Mouse (Mus musculus) midbrain, embryonic 11.5 days (tissue): Measurements from ENCODE around the gene Ccdc88c. TPM values are rescaled to one million over a fixed set of nuclear protein-coding genes. Genes with fewer than 3 reads are reported as not detected.

Source experiments
- ATAC-seq: fragments of 200-750 bp; cut with Nextera tagmentation; 2 replicates; pipeline ENCODE4 v1.8.0; 2017; ENCODE audit warnings: moderate TSS enrichment, moderate library complexity; ENCODE audit not compliant: low FRiP score
- DNase-seq: peaks from one replicate; pipeline ENCODE4 v3.0.0; 2015; ENCODE audit warnings: low spot score; ENCODE audit errors: missing footprints
- H3K27ac ChIP-seq: fragments of 300-500 bp; sonication (generic); 2 replicates; pipeline ENCODE4 v1.5.1; 2014; ENCODE audit warnings: low read depth, low read length
- H3K27me3 ChIP-seq: fragments of 300-500 bp; sonication (generic); 2 replicates; pipeline ENCODE4 v1.6.1; 2014; ENCODE audit warnings: mild to moderate bottlenecking, low read length, moderate library complexity, mixed read lengths; ENCODE audit not compliant: control insufficient read depth, insufficient read depth
- H3K36me3 ChIP-seq: fragments of 300-500 bp; sonication (generic); 2 replicates; pipeline ENCODE4 v1.6.1; 2014; ENCODE audit warnings: mild to moderate bottlenecking, low read length, moderate library complexity, mixed read lengths; ENCODE audit not compliant: control insufficient read depth, insufficient read depth
- H3K4me1 ChIP-seq: fragments of 300-500 bp; sonication (generic); 2 replicates; pipeline ENCODE4 v1.6.1; 2014; ENCODE audit warnings: low read length; ENCODE audit not compliant: control insufficient read depth, insufficient read depth
- H3K4me2 ChIP-seq: fragments of 300-500 bp; sonication (generic); 2 replicates; pipeline ENCODE4 v1.6.1; 2014; ENCODE audit warnings: mild to moderate bottlenecking, moderate library complexity
- H3K4me3 ChIP-seq: fragments of 300-500 bp; sonication (generic); 2 replicates; pipeline ENCODE4 v1.5.1; 2014; ENCODE audit warnings: low read depth, low read length
- H3K9ac ChIP-seq: fragments of 300-500 bp; sonication (generic); 2 replicates; pipeline ENCODE4 v1.6.1; 2014; ENCODE audit warnings: low read length
- H3K9me3 ChIP-seq: fragments of 300-500 bp; sonication (generic); 2 replicates; pipeline ENCODE4 v1.6.1; 2016; ENCODE audit warnings: low read length; ENCODE audit not compliant: control insufficient read depth
- WGBS: fragments of 180-500 bp; shearing (Covaris S2); extraction: QIAGEN DNeasy Blood & Tissue Kit; methylation state at CpG from one replicate; pipeline ENCODE4 v1.1.7; 2014; 5-methylcytosine and 5-hydroxymethylcytosine counted together
- polyA plus RNA-seq: library from polyadenylated mRNA; unstranded; fragments of >200 nt; fragmentation: Nextera tagmentation; extraction: Ambion mirVana; gene quantifications from 2 replicates; pipeline ENCODE4 v1.2.1, GENCODE M21; 2014

Ccdc88c gene
- polyA plus RNA-seq, 1 experiment from 2014 or later, result 11.0 TPM

DNA sequence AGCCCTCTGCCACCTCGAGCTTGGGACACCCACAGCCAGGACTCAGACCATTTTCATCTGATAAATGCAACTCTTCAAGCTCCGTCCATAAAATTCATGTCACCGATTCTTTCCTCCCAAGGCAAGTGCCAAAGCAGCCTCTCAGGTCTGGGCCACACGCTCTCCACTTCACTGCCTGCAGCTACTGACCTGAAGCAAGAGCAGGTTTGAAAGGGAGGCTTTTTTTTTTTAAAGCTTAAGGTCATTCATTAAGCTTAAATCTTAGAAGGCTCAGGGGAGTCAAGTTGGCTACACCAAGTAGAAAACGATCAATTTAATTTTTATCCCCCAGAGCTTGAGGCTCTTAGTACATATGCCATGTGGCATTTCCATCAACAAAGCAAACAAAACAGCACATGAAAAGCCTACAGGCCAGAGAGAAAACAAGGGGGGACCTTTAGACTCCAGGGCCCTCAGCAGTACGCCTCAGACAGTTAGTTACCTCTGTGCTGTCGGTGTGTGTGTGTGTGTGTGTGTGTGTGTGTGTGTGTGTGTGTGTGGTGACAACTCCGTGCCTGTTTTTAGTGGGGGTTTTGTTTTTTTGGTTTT is 15.7 kb downstream of the Ccdc88c start:
- Histone ChIP-seq H3K36me3 (no peaks in the 10 kb centered on the region), H3K9ac (0 out of 2 replicates have a peak overlapping the region, but pooled peaks have one; percentile 20), H3K27ac (no peak overlapping the region), H3K9me3 (no peaks in the 10 kb centered on the region), H3K4me2 (no peak overlapping the region), H3K4me3 (no peak overlapping the region), H3K4me1 (peaks cover 29% of the 10 kb centered on the region), H3K27me3 (no peaks in the 10 kb centered on the region)
- peak; percentile 85 for DNase-seq
- whole genome bisulfite sequencing, result 48% methylated on average over 8 of the region's 8 CpGs
- no peak for ATAC-seq

DNA sequence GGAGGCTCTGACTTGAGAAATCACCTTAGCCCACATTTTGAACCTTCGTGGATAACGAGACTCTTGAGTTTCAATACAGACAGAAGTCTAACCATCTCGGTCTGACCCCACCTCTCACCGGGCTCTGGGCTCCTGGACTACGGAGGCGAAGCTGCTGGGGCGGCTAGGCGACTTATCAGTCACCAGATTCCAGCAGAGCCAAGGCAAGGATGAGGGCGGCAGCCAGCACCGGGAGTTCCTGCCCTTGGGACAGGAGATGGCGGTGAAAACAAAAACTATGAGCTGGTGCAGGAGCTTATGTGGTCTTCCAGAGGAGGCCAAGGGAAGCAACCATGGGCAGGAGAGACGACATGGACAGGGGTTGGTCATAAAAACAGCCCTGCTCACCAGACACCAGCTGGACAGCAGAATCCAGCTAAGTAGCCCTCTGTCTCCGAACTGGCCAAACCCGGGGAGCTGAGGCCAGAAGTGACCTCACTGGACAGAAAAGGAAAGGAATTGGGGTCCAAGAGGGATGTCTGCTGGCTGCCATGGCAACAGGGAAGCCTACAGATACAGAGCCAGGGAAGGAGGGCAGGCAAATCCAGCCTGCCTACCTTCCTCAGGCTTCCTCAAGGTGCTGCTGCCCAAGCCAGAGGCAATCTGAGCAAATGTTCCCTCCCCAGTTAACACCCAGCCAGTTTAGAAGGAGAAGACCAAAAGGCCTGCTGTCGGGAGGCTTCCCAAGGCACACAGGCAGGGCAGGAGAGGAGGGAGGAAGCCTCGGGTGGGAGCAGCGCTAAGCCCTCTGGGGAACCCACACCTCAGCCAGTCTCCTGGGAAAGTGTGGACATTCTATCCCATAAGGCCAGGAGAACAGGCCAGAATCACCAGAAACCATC is 16.4 kb downstream of the Ccdc88c start:
- 36% methylated on average over 17 of the region's 17 CpGs for WGBS
- Histone ChIP-seq H3K36me3 (no peaks in the 10 kb centered on the region), H3K9ac (peak overlapping the region; percentile 20; the same call in 1 of the 2 replicates), H3K4me3 (no peak overlapping the region), H3K27ac (no peak overlapping the region), H3K9me3 (no peaks in the 10 kb centered on the region), H3K27me3 (no peaks in the 10 kb centered on the region), H3K4me2 (no peak overlapping the region), H3K4me1 (peaks cover 29% of the 10 kb centered on the region)
- DNase-seq (no peak), ATAC-seq (peak; percentile 26; the same call in 1 of the 2 replicates)

DNA sequence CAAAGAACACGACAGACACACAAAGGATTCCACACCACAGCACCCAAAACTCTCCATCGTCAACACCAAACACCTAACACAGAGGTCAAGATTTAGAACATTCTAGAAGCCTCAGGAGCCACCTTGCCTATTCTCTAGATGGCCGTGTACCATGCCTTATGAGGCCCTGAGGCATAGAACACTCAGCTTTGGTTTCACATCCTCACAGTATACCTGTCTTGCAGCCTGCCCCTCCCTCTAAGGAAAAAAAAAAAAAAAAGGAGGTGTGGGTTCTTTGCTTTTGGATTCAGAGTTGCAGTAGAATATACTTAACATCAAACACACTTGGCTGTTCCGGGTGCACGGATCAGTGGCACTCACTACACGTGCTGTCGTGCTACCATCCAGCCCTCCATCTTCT is 17.8 kb downstream of the Ccdc88c start:
- 88% methylated on average over 7 of the region's 7 CpGs for WGBS
- DNase-seq (no peak), ATAC-seq (no peak)
- Histone ChIP-seq H3K36me3 (no peaks in the 10 kb centered on the region), H3K4me1 (peaks cover 29% of the 10 kb centered on the region), H3K9me3 (no peaks in the 10 kb centered on the region), H3K4me2 (no peak overlapping the region), H3K27me3 (no peaks in the 10 kb centered on the region), H3K27ac (no peak overlapping the region), H3K9ac (no peak overlapping the region), H3K4me3 (no peak overlapping the region)

DNA sequence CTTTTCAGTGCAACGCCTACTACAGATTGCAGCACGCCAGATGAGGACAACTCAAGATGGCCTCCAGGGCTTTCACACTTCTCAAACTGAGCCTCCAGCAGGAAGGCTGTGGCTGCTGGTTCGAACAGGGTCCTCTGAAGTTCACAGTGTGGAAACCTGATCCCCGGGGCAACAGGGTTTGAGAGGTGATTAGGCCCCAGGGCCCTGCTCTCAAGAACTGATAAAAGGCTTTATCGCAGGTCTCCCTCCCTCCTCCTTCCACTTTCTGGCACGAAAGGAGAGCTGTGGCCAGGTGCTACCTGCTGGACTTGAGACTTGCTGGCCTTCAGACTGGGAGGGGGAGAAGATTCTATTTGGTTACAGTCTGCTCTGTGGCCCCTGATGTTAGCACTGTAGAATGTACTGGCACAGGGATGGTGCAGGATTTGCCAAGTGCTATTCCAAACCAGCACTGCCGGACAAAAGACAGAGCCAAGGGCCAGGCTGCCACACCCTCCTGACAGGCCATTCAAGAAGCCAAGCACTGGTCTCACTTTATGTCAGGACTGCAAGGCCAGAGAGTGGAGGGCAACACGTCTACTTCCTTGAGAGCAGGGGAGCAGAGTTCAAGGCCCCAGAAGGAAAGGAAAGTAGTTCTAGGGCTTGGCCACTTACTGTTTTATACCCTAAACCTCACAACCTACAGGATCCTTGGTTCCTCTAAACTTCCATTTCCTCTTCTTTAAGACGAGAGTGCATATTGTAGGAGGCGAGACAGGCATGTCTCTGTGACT is 18.5 kb downstream of the Ccdc88c start:
- no peak overlapping the region for H3K9ac ChIP-seq
- peaks cover 29% of the 10 kb centered on the region for H3K4me1 ChIP-seq
- ATAC-seq, result no peak
- DNase-seq, result no peak
- H3K27ac ChIP-seq, result no peak overlapping the region
- no peak overlapping the region for H3K4me2 ChIP-seq
- no peak overlapping the region for H3K4me3 ChIP-seq
- 73% methylated on average over 10 of the region's 10 CpGs for WGBS
- no peaks in the 10 kb centered on the region for H3K36me3 ChIP-seq
- no peaks in the 10 kb centered on the region for H3K9me3 ChIP-seq
- no peaks in the 10 kb centered on the region for H3K27me3 ChIP-seq

DNA sequence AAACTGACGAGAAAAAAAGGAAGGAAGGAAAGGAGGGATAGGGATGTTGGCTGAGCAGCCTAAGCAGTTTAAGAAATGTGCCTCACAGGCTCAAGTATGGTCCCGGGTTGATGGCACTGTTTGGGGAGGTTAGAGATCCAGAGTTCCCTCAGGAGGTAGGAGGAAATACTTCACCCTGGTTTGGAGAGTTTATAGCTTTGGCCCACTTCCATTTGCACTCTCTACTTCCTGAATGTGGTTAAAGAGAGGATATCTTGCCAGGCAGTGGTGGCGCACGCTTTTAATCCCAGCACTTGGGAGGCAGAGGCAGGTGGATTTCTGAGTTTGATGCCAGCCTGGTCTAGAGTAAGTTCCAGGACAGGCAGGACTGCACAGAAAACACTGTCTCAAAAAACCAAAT is 19.6 kb downstream of the Ccdc88c start:
- peaks cover 29% of the 10 kb centered on the region for H3K4me1 ChIP-seq

GRCm38 (mm10) chr12:101008648-101009047 is 20.2 kb downstream of the Ccdc88c start:
- no peaks in the 10 kb centered on the region for H3K36me3 ChIP-seq
- no peak for DNase-seq
- no peak overlapping the region for H3K4me2 ChIP-seq
- no peak overlapping the region for H3K27ac ChIP-seq
- no peaks in the 10 kb centered on the region for H3K27me3 ChIP-seq
- no peak for ATAC-seq
- H3K9me3 ChIP-seq, result no peaks in the 10 kb centered on the region
- no peak overlapping the region for H3K9ac ChIP-seq
- H3K4me1 ChIP-seq, result peaks cover 26% of the 10 kb centered on the region
- no peak overlapping the region for H3K4me3 ChIP-seq
- 26% methylated on average over 4 of the region's 4 CpGs for WGBS

More for the DNA sequence above, 19.6 kb downstream of the Ccdc88c start:
- Histone ChIP-seq H3K4me2 (no peak overlapping the region), H3K36me3 (no peaks in the 10 kb centered on the region), H3K27ac (no peak overlapping the region), H3K9ac (no peak overlapping the region), H3K9me3 (no peaks in the 10 kb centered on the region), H3K4me3 (no peak overlapping the region), H3K27me3 (no peaks in the 10 kb centered on the region)
- ATAC-seq, result no peak
- no peak for DNase-seq
- 86% methylated on average over 4 of the region's 4 CpGs for WGBS

DNA sequence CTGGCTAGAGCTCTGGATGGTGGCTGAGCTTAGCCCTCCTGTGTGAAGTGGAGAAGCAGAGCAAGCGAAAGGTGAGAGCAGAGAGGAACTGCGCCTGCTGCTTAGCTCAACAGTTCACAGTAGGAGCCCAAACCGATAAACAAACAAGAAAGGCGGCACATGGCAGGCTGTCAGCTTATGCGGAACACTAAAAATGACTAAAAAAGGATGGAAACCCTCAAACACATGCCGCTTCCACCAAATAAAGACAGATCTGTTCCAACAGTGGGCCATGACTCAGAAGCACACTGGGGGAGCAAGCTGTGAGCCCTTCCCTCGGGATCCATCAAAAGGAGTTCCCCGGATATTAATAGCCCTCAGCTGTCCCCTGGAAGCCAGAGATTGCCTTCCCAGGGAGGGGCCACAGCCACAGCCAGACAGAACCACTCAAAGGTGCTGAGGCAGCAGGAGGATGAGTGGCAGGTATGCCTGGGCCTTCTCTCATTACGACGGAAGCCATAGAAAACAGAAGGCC is 20.8 kb downstream of the Ccdc88c start:
- no peak overlapping the region for H3K27ac ChIP-seq
- H3K4me3 ChIP-seq, result no peak overlapping the region
- H3K4me1 ChIP-seq, result peaks cover 23% of the 10 kb centered on the region
- WGBS, result 25% methylated on average over 10 of the region's 10 CpGs
- H3K27me3 ChIP-seq, result no peaks in the 10 kb centered on the region; the same call in 1 of the 2 replicates
- H3K9me3 ChIP-seq, result no peaks in the 10 kb centered on the region
- no peaks in the 10 kb centered on the region for H3K36me3 ChIP-seq
- ATAC-seq (no peak), DNase-seq (no peak)
- no peak overlapping the region for H3K9ac ChIP-seq
- H3K4me2 ChIP-seq, result no peak overlapping the region

- H3K4me1 ChIP-seq, result peaks cover 20% of the 10 kb centered on the region
- 84% methylated on average over 9 of the region's 9 CpGs for WGBS
- no peak for ATAC-seq
Observed at GRCm38 (mm10) chr12:101007427-101007826, 21.4 kb downstream of the Ccdc88c start.

More at GRCm38 (mm10) chr12:101007427-101007826, 21.4 kb downstream of the Ccdc88c start:
- Histone ChIP-seq H3K27ac (no peak overlapping the region), H3K4me2 (no peak overlapping the region), H3K36me3 (no peaks in the 10 kb centered on the region), H3K9ac (no peak overlapping the region), H3K27me3 (no peaks in the 10 kb centered on the region; the same call in 1 of the 2 replicates), H3K9me3 (no peaks in the 10 kb centered on the region), H3K4me3 (no peak overlapping the region)
- DNase-seq, result no peak
